Mouse (Mus musculus): ENCODE data around the gene Vmn1r78.
"Not testable (repeated sequence)": the region's sequence is repeated elsewhere in the genome, so short reads cannot be mapped to it uniquely, and the experiment has no call there.

- not testable (repeated sequence) for TF ChIP-seq CTCF (IDR thresholded peaks at IDR 0.05; ENCODE audit: control insufficient read depth, insufficient read depth, low read length); POLR2A (IDR thresholded peaks at IDR 0.05; ENCODE audit: borderline replicate concordance, control insufficient read depth, low read depth, low read length)
These were observed 6.4 kb downstream of the Vmn1r78 start for GRCm38 (mm10) chr7:12156463-12156862.

All from bone marrow, adult 2 months (tissue).